Mouse (Mus musculus) megakaryocyte, embryonic 14.5 days (primary cell): ENCODE measurements around the gene Hat1. TPM values are rescaled to one million over a fixed set of nuclear protein-coding genes. Genes with fewer than 3 reads are reported as not detected.

Experiments
- H3K27me3 ChIP-seq: replicated peaks from 2 replicates; pipeline ENCODE3; 2012; ENCODE audit warnings: inconsistent platforms
- H3K36me3 ChIP-seq: replicated peaks from 2 replicates; pipeline ENCODE3; 2012; ENCODE audit warnings: low read length, inconsistent platforms, mixed read lengths
- H3K4me1 ChIP-seq: 2 replicates; pipeline ENCODE4 v1.6.1; 2012; ENCODE audit warnings: inconsistent platforms
- H3K4me3 ChIP-seq: replicated peaks from 2 replicates; pipeline ENCODE3; 2012; ENCODE audit warnings: moderate library complexity, mild to moderate bottlenecking, inconsistent platforms
- H3K9me3 ChIP-seq: 2 replicates; pipeline ENCODE4 v1.6.1; 2012; ENCODE audit warnings: inconsistent platforms
- FLI1 ChIP-seq: IDR thresholded peaks from 2 replicates; pipeline ENCODE4 v1.6.1; 2012; ENCODE audit warnings: low read length, inconsistent platforms, mixed read lengths
- GATA1 ChIP-seq: IDR thresholded peaks from 3 replicates; pipeline ENCODE4 v1.6.1; 2012; ENCODE audit warnings: mixed read lengths, low read length, inconsistent platforms, borderline replicate concordance
- polyA plus RNA-seq: library from polyadenylated mRNA; stranded (reverse); fragments of >175 nt; gene quantifications from 2 replicates; pipeline ENCODE4 v1.2.3, GENCODE M21; 2012; ENCODE audit warnings: low replicate concordance; ENCODE audit not compliant: insufficient read depth

The Hat1 gene
- polyA plus RNA-seq = 0.48 TPM in 1 of 2 replicates, not detected in the other

- H3K27me3 ChIP-seq = no peaks in the 10 kb centered on the region
- TF ChIP-seq FLI1 (peak; percentile 93), GATA1 (no peak)
- H3K4me3 ChIP-seq = peak within 1 kb of the TSS; percentile 97
- peaks cover 8% of the 10 kb centered on the region; the same call in 1 of the 2 replicates for H3K4me1 ChIP-seq
- H3K9me3 ChIP-seq = no peaks in the 10 kb centered on the region
- peaks cover 27% of the 10 kb centered on the region for H3K36me3 ChIP-seq
Observed at GRCm38 (mm10) chr2:71388951-71389763, at the start of gene Hat1. TSS of gene Hat1 (plus strand) at chr2:71388958.

GRCm38 (mm10) chr2:71340126-71340525, 48.6 kb upstream of the Hat1 start:
- Histone ChIP-seq H3K27me3 (no peaks in the 10 kb centered on the region), H3K36me3 (peaks cover 52% of the 10 kb centered on the region), H3K4me3 (no peak overlapping the region), H3K9me3 (peaks cover 6% of the 10 kb centered on the region; the same call in 1 of the 2 replicates), H3K4me1 (peaks cover 27% of the 10 kb centered on the region)
- TF ChIP-seq GATA1 (no peak), FLI1 (no peak)

GRCm38 (mm10) chr2:71343884-71344640, 44.7 kb upstream of the Hat1 start:
- TF ChIP-seq GATA1 (no peak), FLI1 (no peak)
- Histone ChIP-seq H3K9me3 (peaks cover 6% of the 10 kb centered on the region; the same call in 1 of the 2 replicates), H3K27me3 (no peaks in the 10 kb centered on the region), H3K4me3 (peak overlapping the region; percentile 21), H3K4me1 (peaks cover 6% of the 10 kb centered on the region), H3K36me3 (peaks cover 64% of the 10 kb centered on the region)

GRCm38 (mm10) chr2:71347160-71347559, 41.6 kb upstream of the Hat1 start:
- H3K27me3 ChIP-seq = no peaks in the 10 kb centered on the region
- H3K36me3 ChIP-seq = peaks cover 54% of the 10 kb centered on the region
- no peak overlapping the region for H3K4me3 ChIP-seq
- H3K9me3 ChIP-seq = peaks cover 6% of the 10 kb centered on the region; the same call in 1 of the 2 replicates
- peaks cover 4% of the 10 kb centered on the region; the same call in 1 of the 2 replicates for H3K4me1 ChIP-seq
- TF ChIP-seq GATA1 = no peak
- TF ChIP-seq FLI1 = no peak

GRCm38 (mm10) chr2:71347732-71348490, 40.8 kb upstream of the Hat1 start:
- Histone ChIP-seq H3K36me3 (peaks cover 47% of the 10 kb centered on the region), H3K4me3 (no peak overlapping the region), H3K9me3 (peaks cover 6% of the 10 kb centered on the region; the same call in 1 of the 2 replicates), H3K27me3 (no peaks in the 10 kb centered on the region), H3K4me1 (peaks cover 4% of the 10 kb centered on the region; the same call in 1 of the 2 replicates)
- TF ChIP-seq FLI1 (no peak), GATA1 (no peak)

GRCm38 (mm10) chr2:71349511-71349910, 39.2 kb upstream of the Hat1 start:
- peaks cover 16% of the 10 kb centered on the region for H3K4me1 ChIP-seq
- TF ChIP-seq GATA1 (no peak), FLI1 (no peak)
- H3K9me3 ChIP-seq = no peaks in the 10 kb centered on the region
- no peaks in the 10 kb centered on the region for H3K27me3 ChIP-seq
- peaks cover 41% of the 10 kb centered on the region for H3K36me3 ChIP-seq
- H3K4me3 ChIP-seq = no peak overlapping the region

- H3K36me3 ChIP-seq = peaks cover 41% of the 10 kb centered on the region
- H3K4me1 ChIP-seq = peaks cover 16% of the 10 kb centered on the region
- H3K27me3 ChIP-seq = no peaks in the 10 kb centered on the region
- no peak overlapping the region for H3K4me3 ChIP-seq
- no peaks in the 10 kb centered on the region for H3K9me3 ChIP-seq
- TF ChIP-seq GATA1 (no peak), FLI1 (no peak)
Observed at GRCm38 (mm10) chr2:71350181-71350580, 38.6 kb upstream of the Hat1 start.

- H3K36me3 ChIP-seq = peaks cover 41% of the 10 kb centered on the region
- TF ChIP-seq GATA1 (no peak), FLI1 (no peak)
- peaks cover 19% of the 10 kb centered on the region for H3K4me1 ChIP-seq
- no peaks in the 10 kb centered on the region for H3K9me3 ChIP-seq
- H3K27me3 ChIP-seq = no peaks in the 10 kb centered on the region
- no peak overlapping the region for H3K4me3 ChIP-seq
Observed at GRCm38 (mm10) chr2:71350904-71351726, 37.6 kb upstream of the Hat1 start.

GRCm38 (mm10) chr2:71351727-71351987, 37.1 kb upstream of the Hat1 start:
- Histone ChIP-seq H3K9me3 (no peaks in the 10 kb centered on the region), H3K4me1 (peaks cover 22% of the 10 kb centered on the region), H3K36me3 (peaks cover 41% of the 10 kb centered on the region), H3K4me3 (no peak overlapping the region), H3K27me3 (no peaks in the 10 kb centered on the region)
- TF ChIP-seq GATA1 = no peak
- TF ChIP-seq FLI1 = no peak
